Mouse (Mus musculus) hindbrain, embryonic 14.5 days (tissue): ENCODE measurements around the gene Mrnip. TPM values are rescaled to one million over a fixed set of nuclear protein-coding genes. Genes with fewer than 3 reads are reported as not detected.

Source experiments
- ATAC-seq: fragments of 200-750 bp; cut with Nextera tagmentation; 2 replicates; pipeline ENCODE4 v1.8.0; 2017; ENCODE audit warnings: moderate number of reproducible peaks, mild to moderate bottlenecking, moderate TSS enrichment, moderate library complexity; ENCODE audit not compliant: low FRiP score
- DNase-seq: peaks from one replicate; pipeline ENCODE4 v3.0.0-alpha.2; 2015; ENCODE audit warnings: low spot score
- H3K27ac ChIP-seq: fragments of 300-500 bp; sonication (generic); 2 replicates; pipeline ENCODE4 v1.5.1; 2014; ENCODE audit warnings: mild to moderate bottlenecking, moderate library complexity
- H3K27me3 ChIP-seq: fragments of 300-500 bp; sonication (generic); 2 replicates; pipeline ENCODE4 v1.6.1; 2014; ENCODE audit warnings: mild to moderate bottlenecking, low read length, mixed read lengths; ENCODE audit not compliant: control insufficient read depth, insufficient read depth
- H3K36me3 ChIP-seq: fragments of 300-500 bp; sonication (generic); replicated peaks from 2 replicates; pipeline ENCODE4 v1.6.1; 2014; ENCODE audit not compliant: control insufficient read depth, insufficient read depth
- H3K4me1 ChIP-seq: fragments of 300-500 bp; sonication (generic); replicated peaks from 2 replicates; pipeline ENCODE4 v1.6.1; 2014; ENCODE audit warnings: antibody characterized with exemption, low read length, mixed read lengths; ENCODE audit not compliant: control insufficient read depth, insufficient read depth
- H3K4me2 ChIP-seq: fragments of 300-500 bp; sonication (generic); replicated peaks from 2 replicates; pipeline ENCODE4 v1.6.1; 2014; ENCODE audit warnings: mild to moderate bottlenecking, moderate library complexity
- H3K4me3 ChIP-seq: fragments of 300-500 bp; sonication (generic); replicated peaks from 2 replicates; pipeline ENCODE4 v1.5.1; 2014; ENCODE audit warnings: mild to moderate bottlenecking, low read length
- H3K9ac ChIP-seq: fragments of 300-500 bp; sonication (generic); 2 replicates; pipeline ENCODE4 v1.6.1; 2014
- H3K9me3 ChIP-seq: fragments of 300-500 bp; sonication (generic); 2 replicates; pipeline ENCODE4 v1.6.1; 2016; ENCODE audit warnings: low read length; ENCODE audit not compliant: control insufficient read depth
- WGBS: fragments of 180-500 bp; shearing (Covaris S2); extraction: QIAGEN DNeasy Blood & Tissue Kit; methylation state at CpG from one replicate; pipeline ENCODE4 v1.1.7; 2014; 5-methylcytosine and 5-hydroxymethylcytosine counted together
- polyA plus RNA-seq: library from polyadenylated mRNA; unstranded; fragments of >200 nt; fragmentation: Nextera tagmentation; extraction: Ambion mirVana; gene quantifications from 2 replicates; pipeline ENCODE4 v1.2.1, GENCODE M21; 2014

Gene Mrnip
- polyA plus RNA-seq, 1 experiment from 2014 or later, result 37.7 TPM

DNA sequence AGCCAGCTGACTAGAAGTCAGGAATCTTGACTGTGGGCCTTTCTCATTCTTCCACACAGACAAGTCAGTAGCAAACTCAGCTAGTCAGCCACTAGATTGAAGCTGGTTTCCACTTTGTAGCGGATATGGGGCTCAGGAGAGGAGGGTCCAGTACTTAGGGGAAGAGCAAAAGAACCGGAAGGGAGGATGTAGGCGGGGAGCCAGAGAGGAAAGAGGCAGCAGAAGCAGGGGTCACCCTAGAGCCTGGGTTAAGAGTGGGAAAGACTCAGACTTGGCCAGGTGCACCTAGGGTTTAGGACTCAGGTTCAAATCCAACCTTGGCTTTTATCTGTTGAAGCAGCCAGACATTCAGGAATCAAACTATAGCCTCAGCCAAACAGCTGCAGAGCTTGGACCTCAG, 53.0 kb downstream of the Mrnip start:
- ATAC-seq, result no peak
- Histone ChIP-seq H3K9me3 (no peaks in the 10 kb centered on the region), H3K27me3 (no peaks in the 10 kb centered on the region), H3K9ac (peak overlapping the region; percentile 97; the same call in 1 of the 2 replicates), H3K4me3 (peak overlapping the region; percentile 83; the same call in 1 of the 2 replicates), H3K36me3 (peaks cover 15% of the 10 kb centered on the region), H3K4me2 (peak overlapping the region; percentile 95), H3K27ac (no peak overlapping the region), H3K4me1 (peaks cover 55% of the 10 kb centered on the region)
- no peak for DNase-seq
- WGBS, result 87% methylated on average over 3 of the region's 3 CpGs

DNA sequence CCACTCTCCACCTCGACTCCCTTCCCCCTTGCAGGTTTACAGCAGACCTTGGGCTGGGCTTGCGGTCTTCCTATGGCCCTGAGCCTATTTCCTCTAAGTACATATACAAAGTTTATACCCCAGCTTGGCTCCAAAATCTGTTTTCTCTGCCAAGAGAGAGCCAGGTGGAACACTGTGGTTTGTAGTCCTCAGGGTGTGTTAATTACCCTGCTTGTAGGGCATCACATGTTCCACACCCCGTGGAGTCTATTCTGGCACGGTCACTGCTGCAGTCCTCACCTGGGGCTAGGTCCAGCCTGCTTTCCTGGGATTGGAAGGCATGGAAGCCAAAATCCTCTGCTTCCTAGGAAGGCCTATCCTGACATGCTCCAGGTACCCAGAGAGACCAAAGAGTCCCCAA, 53.5 kb downstream of the Mrnip start:
- Histone ChIP-seq H3K4me2 (no peak overlapping the region), H3K27ac (no peak overlapping the region), H3K36me3 (peaks cover 20% of the 10 kb centered on the region), H3K27me3 (no peaks in the 10 kb centered on the region), H3K4me1 (peaks cover 51% of the 10 kb centered on the region), H3K9me3 (no peaks in the 10 kb centered on the region), H3K4me3 (no peak overlapping the region), H3K9ac (no peak overlapping the region)
- ATAC-seq, result no peak
- DNase-seq, result no peak
- 90% methylated on average over 4 of the region's 4 CpGs for WGBS

DNA sequence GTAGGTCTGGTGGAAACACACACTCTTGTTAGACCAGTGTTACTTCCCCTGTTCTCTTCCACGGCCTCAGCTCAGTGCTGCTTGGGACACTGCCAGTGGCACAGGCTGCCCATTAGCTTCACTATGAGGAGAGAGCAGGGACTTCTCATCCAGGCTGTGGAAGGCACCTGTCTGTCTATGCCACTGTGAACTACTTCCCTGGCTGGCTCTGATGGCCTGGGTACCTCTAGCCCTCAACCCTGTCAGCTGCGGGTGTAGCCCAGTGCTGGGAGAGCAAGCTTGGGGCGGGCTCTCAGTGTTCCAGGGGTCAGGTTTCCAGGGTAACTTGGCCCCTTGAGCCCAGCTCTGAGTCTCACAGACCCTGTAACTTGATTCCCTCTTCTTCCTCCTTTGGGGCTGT, 54.5 kb downstream of the Mrnip start:
- no peak for DNase-seq

DNA sequence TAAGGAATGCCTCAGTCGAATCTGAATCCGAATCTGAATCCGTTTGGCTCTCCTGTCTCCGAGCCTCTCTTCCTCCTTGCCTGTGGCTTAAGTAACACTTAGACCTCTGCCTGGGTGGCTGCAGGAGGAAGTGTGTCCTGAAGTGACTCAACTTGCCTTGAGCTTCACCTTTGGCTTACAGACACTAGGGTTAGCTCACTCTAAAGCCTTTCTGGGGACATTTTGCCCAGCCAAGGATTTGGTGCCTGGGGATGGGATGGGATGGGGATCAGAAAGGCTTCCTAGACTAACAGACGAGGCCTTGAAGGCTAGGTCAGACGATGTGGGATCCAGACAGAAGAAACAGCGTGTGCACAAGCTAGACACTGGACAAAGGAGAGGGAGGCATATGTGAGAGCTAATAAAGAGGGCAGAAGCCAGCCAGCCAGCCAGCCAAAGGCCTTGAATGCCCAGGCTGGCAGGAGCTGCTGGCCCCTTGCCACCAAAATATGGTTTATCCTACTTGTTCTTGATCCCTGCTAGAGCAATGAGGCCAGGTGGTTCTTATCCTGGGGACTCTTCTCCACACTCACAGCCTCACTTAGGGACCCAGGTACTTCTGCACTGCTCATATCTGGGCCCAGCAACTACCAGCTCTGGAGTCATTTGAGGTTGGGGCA, 55.1 kb downstream of the Mrnip start:
- no peaks in the 10 kb centered on the region for H3K27me3 ChIP-seq
- DNase-seq (no peak), ATAC-seq (no peak)
- H3K36me3 ChIP-seq, result peaks cover 36% of the 10 kb centered on the region
- no peak overlapping the region for H3K4me2 ChIP-seq
- no peak overlapping the region for H3K4me3 ChIP-seq
- H3K9ac ChIP-seq, result no peak overlapping the region
- H3K4me1 ChIP-seq, result peaks cover 36% of the 10 kb centered on the region
- H3K27ac ChIP-seq, result no peak overlapping the region
- WGBS, result 54% methylated on average over 7 of the region's 7 CpGs
- no peaks in the 10 kb centered on the region for H3K9me3 ChIP-seq

More for the DNA sequence above, 54.5 kb downstream of the Mrnip start:
- no peak overlapping the region for H3K4me2 ChIP-seq
- H3K36me3 ChIP-seq, result peaks cover 30% of the 10 kb centered on the region
- H3K9ac ChIP-seq, result no peak overlapping the region
- H3K9me3 ChIP-seq, result no peaks in the 10 kb centered on the region
- no peak for ATAC-seq
- WGBS, result 19% methylated on average over 3 of the region's 3 CpGs
- H3K27ac ChIP-seq, result no peak overlapping the region
- H3K4me3 ChIP-seq, result no peak overlapping the region
- H3K27me3 ChIP-seq, result no peaks in the 10 kb centered on the region
- H3K4me1 ChIP-seq, result peaks cover 41% of the 10 kb centered on the region

DNA sequence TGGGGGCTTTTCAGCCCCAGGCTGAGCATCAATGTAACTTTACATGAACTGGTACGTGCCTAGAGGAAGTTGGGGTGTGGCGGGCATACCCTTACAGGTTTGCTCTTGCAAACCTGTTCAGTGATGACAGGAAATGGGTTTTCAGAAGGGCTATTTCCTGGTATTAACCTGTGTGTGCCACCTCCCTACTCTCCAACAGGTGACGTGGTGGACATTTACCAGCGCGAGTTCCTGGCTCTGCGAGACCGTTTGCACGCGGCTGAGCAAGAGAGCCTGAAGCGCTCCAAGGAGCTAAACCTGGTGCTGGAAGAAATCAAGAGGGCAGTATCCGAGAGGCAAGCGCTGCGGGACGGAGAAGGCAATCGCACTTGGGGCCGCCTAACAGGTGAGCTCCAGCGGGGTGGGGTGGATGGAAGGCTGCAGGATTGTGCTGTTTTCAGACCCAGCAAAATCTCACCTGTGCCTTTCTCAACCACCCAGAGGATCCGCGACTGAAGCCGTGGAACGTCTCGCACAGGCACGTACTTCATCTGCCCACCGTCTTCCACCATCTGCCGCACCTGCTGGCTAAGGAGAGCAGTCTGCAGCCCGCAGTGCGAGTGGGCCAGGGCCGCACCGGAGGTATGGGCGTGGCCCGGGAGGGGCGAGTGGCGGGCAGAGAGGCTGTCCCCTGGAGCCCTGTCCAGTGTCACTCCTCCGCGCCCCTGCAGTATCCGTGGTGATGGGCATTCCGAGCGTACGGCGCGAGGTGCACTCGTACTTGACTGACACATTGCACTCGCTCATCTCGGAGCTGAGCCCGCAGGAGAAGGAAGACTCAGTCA, 56.4 kb downstream of the Mrnip start:
- Histone ChIP-seq H3K9ac (no peak overlapping the region), H3K27me3 (peaks cover 5% of the 10 kb centered on the region; the same call in 1 of the 2 replicates), H3K9me3 (no peaks in the 10 kb centered on the region), H3K36me3 (peaks cover 48% of the 10 kb centered on the region), H3K4me2 (peak overlapping the region; percentile 28; the same call in 1 of the 2 replicates), H3K4me3 (0 out of 2 replicates have a peak overlapping the region, but pooled peaks have one; percentile 8), H3K27ac (no peak overlapping the region), H3K4me1 (peaks cover 37% of the 10 kb centered on the region)
- WGBS, result 23% methylated on average over 45 of the region's 45 CpGs
- no peak for ATAC-seq
- no peak for DNase-seq

DNA sequence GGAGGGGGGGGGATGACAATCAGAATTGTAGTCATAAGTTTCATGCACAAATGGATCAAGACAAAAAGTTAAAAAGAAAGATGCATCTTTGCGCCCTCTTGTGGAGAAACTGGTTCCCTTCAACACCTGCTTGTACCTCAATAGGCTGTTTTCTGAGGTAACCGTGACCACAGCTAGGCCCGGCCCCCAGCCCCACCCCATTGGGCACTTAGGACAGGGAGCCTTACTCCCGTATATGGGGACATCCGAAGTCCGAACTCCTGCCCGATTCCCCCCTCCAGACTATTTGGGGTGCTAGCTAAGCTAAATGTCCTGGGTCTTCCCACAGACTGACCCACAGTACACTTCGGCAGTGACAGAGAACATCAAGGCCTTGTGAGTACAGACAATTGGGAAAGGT, 57.2 kb downstream of the Mrnip start:
- 23% methylated on average over 8 of the region's 8 CpGs for WGBS
- Histone ChIP-seq H3K9ac (no peak overlapping the region), H3K9me3 (no peaks in the 10 kb centered on the region), H3K4me3 (no peak overlapping the region), H3K27me3 (peaks cover 5% of the 10 kb centered on the region; the same call in 1 of the 2 replicates), H3K4me1 (peaks cover 37% of the 10 kb centered on the region), H3K4me2 (0 out of 2 replicates have a peak overlapping the region, but pooled peaks have one; percentile 28), H3K27ac (no peak overlapping the region), H3K36me3 (peaks cover 52% of the 10 kb centered on the region)
- DNase-seq (peak; percentile 82), ATAC-seq (no peak)

DNA sequence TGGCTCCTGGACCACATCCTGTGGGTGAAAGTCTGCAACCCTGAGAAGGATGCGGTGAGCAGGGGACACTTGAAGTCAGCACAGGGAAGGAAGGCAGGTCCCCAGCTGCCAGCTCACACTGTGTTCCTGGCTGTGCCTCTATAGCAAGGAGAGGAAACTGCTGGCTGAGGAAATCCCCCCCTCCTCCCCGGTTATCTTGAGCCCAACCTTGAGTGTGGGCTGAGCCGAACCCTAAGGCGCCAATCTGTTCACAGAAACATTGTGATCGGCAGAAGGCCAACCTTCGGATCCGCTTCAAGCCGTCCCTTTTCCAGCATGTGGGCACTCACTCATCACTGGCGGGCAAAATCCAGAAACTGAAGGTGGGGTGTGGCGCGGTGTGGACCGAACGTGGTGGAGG, 58.8 kb downstream of the Mrnip start:
- H3K4me1 ChIP-seq, result peaks cover 24% of the 10 kb centered on the region
- 94% methylated on average over 13 of the region's 13 CpGs for WGBS
- no peak overlapping the region for H3K4me3 ChIP-seq
- H3K27ac ChIP-seq, result no peak overlapping the region
- no peaks in the 10 kb centered on the region for H3K9me3 ChIP-seq
- ATAC-seq, result no peak
- no peak overlapping the region for H3K4me2 ChIP-seq
- no peak for DNase-seq
- no peak overlapping the region for H3K9ac ChIP-seq
- peaks cover 52% of the 10 kb centered on the region for H3K36me3 ChIP-seq
- peaks cover 14% of the 10 kb centered on the region; the same call in 1 of the 2 replicates for H3K27me3 ChIP-seq

DNA sequence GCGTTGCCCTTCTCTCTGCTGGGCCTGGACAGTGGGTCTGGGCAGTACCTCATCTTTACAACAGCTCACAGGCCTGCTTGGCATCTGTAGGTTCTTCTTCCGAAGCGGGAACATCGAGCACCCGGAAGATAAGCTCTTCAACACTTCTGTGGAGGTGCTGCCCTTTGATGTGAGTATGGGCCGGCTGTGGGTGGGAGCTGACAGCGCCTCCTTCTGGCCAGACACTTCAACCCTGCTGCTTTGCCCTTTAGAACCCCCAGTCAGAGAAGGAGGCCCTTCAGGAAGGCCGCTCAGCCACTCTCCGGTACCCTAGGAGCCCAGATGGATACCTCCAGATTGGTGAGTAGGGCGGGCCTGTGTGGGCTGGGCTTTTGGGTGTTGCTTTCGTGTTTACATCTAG, 59.7 kb downstream of the Mrnip start:
- no peak overlapping the region for H3K27ac ChIP-seq
- H3K4me1 ChIP-seq, result peaks cover 16% of the 10 kb centered on the region
- no peak overlapping the region for H3K4me2 ChIP-seq
- H3K9me3 ChIP-seq, result no peaks in the 10 kb centered on the region
- peaks cover 52% of the 10 kb centered on the region for H3K36me3 ChIP-seq
- H3K9ac ChIP-seq, result no peak overlapping the region
- H3K4me3 ChIP-seq, result no peak overlapping the region
- ATAC-seq (no peak), DNase-seq (no peak)
- WGBS, result 85% methylated on average over 11 of the region's 11 CpGs
- peaks cover 22% of the 10 kb centered on the region; the same call in 1 of the 2 replicates for H3K27me3 ChIP-seq

DNA sequence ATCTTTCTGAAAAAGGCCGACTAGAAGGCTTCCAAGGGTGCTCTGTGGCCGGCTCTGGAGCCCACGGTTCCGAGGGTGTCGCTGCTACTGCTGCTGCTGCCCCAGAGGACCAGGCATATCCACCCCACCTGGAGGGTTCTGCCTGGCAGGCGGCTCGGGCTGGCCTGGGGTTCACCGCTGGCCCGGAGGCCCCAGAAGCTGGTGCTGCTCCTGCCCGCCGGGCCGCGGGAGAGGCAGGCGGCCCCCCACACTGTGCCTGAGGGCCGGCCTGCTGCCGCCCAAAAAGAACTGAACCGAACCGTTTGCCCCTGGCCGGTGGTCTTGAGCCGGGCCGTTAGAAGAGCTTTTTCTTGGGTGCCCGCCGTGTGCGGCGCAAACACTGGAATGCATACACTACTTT, 60.4 kb downstream of the Mrnip start:
- WGBS, result 94% methylated on average over 25 of the region's 25 CpGs
- Histone ChIP-seq H3K27ac (no peak overlapping the region), H3K4me3 (no peak overlapping the region), H3K27me3 (peaks cover 22% of the 10 kb centered on the region; the same call in 1 of the 2 replicates), H3K36me3 (peaks cover 52% of the 10 kb centered on the region), H3K9me3 (no peaks in the 10 kb centered on the region), H3K4me1 (peaks cover 12% of the 10 kb centered on the region; the same call in 1 of the 2 replicates), H3K9ac (no peak overlapping the region), H3K4me2 (no peak overlapping the region)
- DNase-seq, result no peak
- ATAC-seq, result no peak
